Mouse (Mus musculus): ENCODE measurements around the gene Slc11a1.

GRCm38 (mm10) chr1:74392446-74392994 lies 17.5 kb downstream of the Slc11a1 start:
- no peak for TF ChIP-seq TCF3 (IDR thresholded peaks at IDR 0.05; ENCODE audit: insufficient read length, low read depth)
- no peak for TF ChIP-seq POLR2A (IDR thresholded peaks at IDR 0.05; ENCODE audit: insufficient read length, low read depth)
- TF ChIP-seq MYOD1 (IDR thresholded peaks at IDR 0.05; ENCODE audit: control insufficient read depth in 1 of 3, insufficient read length in 2 of 3, low read depth in 2 of 3), result no peak
- TF ChIP-seq MAX (IDR thresholded peaks at IDR 0.05; ENCODE audit: low read depth), result no peak
- TF ChIP-seq REST (IDR thresholded peaks at IDR 0.05; ENCODE audit: insufficient read depth, insufficient read length), result no peak
- TF ChIP-seq E2F4 (IDR thresholded peaks at IDR 0.05; ENCODE audit: insufficient read depth), result no peak
- no peak for TF ChIP-seq CEBPB (IDR thresholded peaks at IDR 0.05; ENCODE audit: insufficient read depth, poor library complexity, severe bottlenecking)
- TF ChIP-seq USF1 (IDR thresholded peaks at IDR 0.05; ENCODE audit: low read depth), result no peak
- no peak for TF ChIP-seq POLR2AphosphoS2 (IDR thresholded peaks at IDR 0.05; ENCODE audit: insufficient read length, low read depth)
- TF ChIP-seq TCF12 (IDR thresholded peaks at IDR 0.05; ENCODE audit: insufficient read depth, poor library complexity, severe bottlenecking), result no peak

Data from myocyte (in vitro differentiated cells).